9 mouse cellular contexts compared by ENCODE assay signal in genomic region chr15:78003929-78004328, GRCm38 (mm10). TPM values are rescaled to one million over a fixed set of nuclear protein-coding genes. Genes with fewer than 3 reads are reported as not detected.
DNase-seq lines count a peak whose midpoint lies in the region; ATAC-seq lines count a peak whose summit lies in the region.
"Had no signal": no experiment of that assay in that cellular context is flagged by ENCODE, and none has a peak within 500 bp of the region (broad histone marks: within the 10 kb centered on the region; RNA-seq: fewer than 3 reads in every experiment).

No protein-coding gene starts in this region.

- no peaks in the 10 kb centered on the region for H3K9me3 ChIP-seq in hindbrain, embryonic 12.5 days (replicated peaks)

- no peak overlapping the region for H3K4me2 ChIP-seq in hindbrain, embryonic 12.5 days (replicated peaks)

- WGBS in hindbrain, embryonic 12.5 days = 59% methylated on average over 9 of the region's 9 CpGs

- peak; percentile 35 for DNase-seq in adrenal gland, postnatal 14 days
- DNase-seq in adrenal gland, adult 18-20 months (ENCODE audit: low spot score in 2 of 2) = no peak
- DNase-seq in ovary, postnatal 36 days (ENCODE audit: low spot score) = peak; percentile 14
- no peak for DNase-seq in ovary, postnatal 10 days (ENCODE audit: low spot score)
- peak; percentile 15 for DNase-seq in embryo, embryonic 10.5 days (ENCODE audit: low spot score)
- peak; percentile 20 for DNase-seq in mesoderm, embryonic 11.5 days (ENCODE audit: low read depth, low spot score)
- DNase-seq in layer of hippocampus, adult 11-12 months (ENCODE audit: low spot score) = no peak

- ATAC-seq in hindbrain, embryonic 12.5 days (ENCODE audit: low FRiP score) = no peak

- H3K4me1 ChIP-seq in hindbrain, embryonic 12.5 days = peaks cover 16% of the 10 kb centered on the region

- H3K27ac ChIP-seq in hindbrain, embryonic 12.5 days = no peak overlapping the region

- H3K36me3 ChIP-seq in hindbrain, embryonic 12.5 days = no peaks in the 10 kb centered on the region

- no peak overlapping the region for H3K4me3 ChIP-seq in hindbrain, embryonic 12.5 days
- H3K4me3 ChIP-seq: erythroblast, embryonic 14.5 days had no signal

- H3K27me3 ChIP-seq in hindbrain, embryonic 12.5 days = no peaks in the 10 kb centered on the region; the same call in 1 of the 2 replicates

- no peak overlapping the region for H3K9ac ChIP-seq in hindbrain, embryonic 12.5 days

RNA-seq across cellular contexts. Expression of gene Eif3d, which starts 33.3 kb away (rescaled TPM):
- 152 and 167 TPM in 2 replicates for total RNA-seq in adrenal gland, postnatal 14 days (2021)
- total RNA-seq in adrenal gland, adult 18-20 months (2021) = 100 to 1,000 TPM; 149 to 156 TPM
- 194 and 202 TPM in 2 replicates for polyA plus RNA-seq in hindbrain, embryonic 12.5 days (2016; fragmentation: Nextera tagmentation; extraction: Ambion mirVana)

RNA-seq across cellular contexts. Expression of gene Foxred2, which starts 47.4 kb away (rescaled TPM):
- 3.3 and 4.4 TPM in 2 replicates for total RNA-seq in adrenal gland, postnatal 14 days (2021)
- total RNA-seq in adrenal gland, adult 18-20 months (2021) = 1 to 10 TPM; 2.8 to 3.5 TPM
- 4.9 and 5.6 TPM in 2 replicates for polyA plus RNA-seq in hindbrain, embryonic 12.5 days (2016; fragmentation: Nextera tagmentation; extraction: Ambion mirVana)

Comparison
In these comparisons a context has a peak if more than half of its experiments do, and no peak if none do; other contexts are left out.
1. DNase-seq: peak in adrenal gland, postnatal 14 days (single experiment), ovary, postnatal 36 days (single experiment), embryo, embryonic 10.5 days (single experiment) and mesoderm, embryonic 11.5 days (single experiment); none in adrenal gland, adult 18-20 months (0 of 2), ovary, postnatal 10 days (single experiment) and layer of hippocampus, adult 11-12 months (single experiment).